Mouse (Mus musculus) lung, postnatal 4 days (tissue): ENCODE measurements at regions not wholly inside any gene's neighbourhood (a gene's known extent, or its start where the extent isn't known, plus 50 kb on each side); places are given as distances from the start of the nearest gene placed in this dataset.
A peak's percentile ranks its signal among the peaks of the same experiment; 100 is the strongest.

ENCODE experiments used
- DNase-seq, 2 experiments: peaks; one replicate each; pipeline ENCODE4 v3.0.0; 2021

DNA sequence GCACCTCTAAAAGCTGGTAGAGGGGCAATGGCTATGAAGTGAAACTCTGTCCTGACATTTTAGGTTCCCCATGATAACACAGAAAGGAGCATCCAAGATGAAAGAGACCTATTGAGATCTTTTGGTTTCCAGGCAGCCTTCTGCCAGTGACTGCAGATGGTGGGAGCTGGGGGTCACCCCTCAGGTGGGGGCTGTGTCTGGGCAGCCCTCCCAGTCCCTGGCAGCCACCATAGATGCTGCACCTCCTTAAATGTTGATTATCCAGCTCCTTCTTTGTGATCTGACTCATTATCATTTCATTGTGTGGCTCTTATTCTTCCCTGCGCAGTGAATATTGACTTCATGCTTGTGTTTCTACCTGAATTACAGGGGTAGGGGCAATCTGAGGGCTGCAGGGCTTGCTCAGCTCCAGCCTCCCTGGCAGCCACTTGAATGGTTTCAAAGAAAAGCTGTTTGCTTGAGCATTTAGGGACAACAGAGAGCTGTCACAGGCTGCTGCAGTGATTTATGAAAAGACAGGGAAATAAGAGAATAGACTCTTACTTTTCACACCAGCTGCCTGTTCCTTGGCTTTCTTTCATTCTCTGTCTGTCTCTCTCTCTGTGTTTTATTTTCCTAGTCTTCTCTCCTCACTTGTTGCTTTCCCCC, 113.1 kb upstream of the Jag1 start:
- DNase-seq = no peak

DNA sequence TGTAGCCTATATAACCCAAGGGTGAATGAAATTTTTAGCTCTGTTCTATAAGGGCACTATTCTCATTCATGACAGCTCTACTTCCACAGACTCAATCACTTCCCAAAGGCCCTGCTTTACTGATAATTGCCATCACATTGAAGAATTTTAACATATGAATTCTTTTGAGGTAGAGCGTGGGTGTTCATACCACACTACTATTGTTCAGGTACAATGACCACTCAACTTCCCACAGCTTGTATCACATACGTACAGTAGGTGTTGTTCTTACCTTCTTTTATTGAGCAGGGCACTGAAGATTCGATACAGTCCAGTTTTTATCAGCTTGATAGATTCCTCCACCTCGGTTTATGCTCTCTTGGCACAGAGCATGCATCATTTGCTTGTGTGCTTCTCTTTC, 111.1 kb upstream of the Jag1 start:
- no peak for DNase-seq

DNA sequence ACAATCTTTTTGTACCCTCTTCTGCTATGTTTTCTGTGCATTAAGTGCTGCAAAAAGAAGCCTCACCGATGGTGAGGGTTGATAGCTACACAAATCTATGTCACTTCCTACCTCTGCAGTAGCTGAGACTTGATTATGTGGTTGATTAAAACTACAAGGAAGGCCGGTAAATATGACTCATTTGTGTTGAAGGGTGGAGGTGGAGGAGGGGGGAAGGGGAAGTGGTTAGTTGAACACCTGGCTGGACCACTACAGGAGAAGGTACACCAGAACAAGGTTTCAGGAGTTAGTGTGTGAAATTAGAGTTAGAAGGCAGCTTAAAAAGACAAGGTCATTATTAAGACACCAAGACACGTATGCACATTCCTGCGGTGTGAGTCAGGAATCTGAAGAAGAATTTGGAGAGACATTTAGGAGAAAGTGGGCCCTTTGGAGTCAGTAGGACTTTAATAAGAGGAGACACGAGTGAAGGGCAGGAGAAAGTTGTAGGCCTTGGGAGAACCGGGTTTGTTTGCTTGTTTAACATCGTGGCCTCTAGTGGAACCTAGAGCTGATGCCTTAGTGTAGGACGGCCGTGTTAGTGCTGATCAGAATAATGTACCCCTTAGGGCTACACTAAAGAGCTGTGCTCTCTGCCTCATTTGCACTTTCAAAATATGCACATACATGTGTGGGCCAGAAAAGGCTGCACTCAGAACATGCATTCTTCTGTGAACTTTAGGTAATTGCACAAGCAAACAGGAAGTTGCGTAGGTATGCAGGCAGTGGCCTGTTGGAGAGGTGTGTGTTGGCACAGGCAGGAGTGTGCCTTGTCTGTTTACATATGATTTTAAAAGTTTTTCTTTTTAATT, 108.5 kb upstream of the Jag1 start:
- DNase-seq = peak; percentile 37 to 55

DNA sequence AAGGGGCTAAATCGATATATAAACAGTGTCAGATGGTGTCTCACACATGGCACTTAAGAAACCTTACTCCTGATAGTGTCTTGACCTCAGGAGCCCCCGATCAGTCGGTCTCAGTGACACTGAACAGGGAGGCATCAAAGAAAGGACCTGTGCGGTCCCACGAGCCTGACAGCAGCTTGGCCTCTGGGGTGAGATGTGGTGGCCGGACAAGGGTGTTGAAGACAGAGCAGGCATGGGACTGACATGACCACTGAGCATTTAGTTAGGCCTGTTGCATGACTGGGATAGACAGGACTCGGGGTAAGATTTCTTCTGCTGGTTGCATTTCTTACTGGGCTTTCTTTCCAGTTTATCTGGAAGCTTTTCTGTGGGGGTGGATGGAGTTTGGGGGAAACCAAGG, 99.3 kb upstream of the Jag1 start:
- no peak for DNase-seq

DNA sequence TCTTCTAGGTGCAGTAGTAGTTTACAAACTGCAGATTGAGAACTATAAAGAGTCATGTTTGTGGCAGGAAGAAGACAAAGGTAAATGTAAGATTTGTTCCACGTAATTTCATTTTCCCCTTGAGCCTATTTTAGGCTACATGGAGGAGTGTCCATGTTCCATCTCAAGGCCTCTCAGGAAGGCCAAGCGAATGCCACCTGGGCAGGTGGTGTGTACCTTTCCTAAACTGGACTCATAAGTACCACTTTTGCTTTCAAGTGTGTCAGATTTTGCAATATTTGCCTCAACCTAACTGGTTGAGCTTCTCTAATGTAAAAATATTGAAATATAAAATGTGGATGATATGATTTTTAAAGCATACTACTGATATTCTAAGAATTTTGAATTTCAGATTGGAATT, 91.4 kb upstream of the Jag1 start:
- DNase-seq = peak; percentile 12 to 57

DNA sequence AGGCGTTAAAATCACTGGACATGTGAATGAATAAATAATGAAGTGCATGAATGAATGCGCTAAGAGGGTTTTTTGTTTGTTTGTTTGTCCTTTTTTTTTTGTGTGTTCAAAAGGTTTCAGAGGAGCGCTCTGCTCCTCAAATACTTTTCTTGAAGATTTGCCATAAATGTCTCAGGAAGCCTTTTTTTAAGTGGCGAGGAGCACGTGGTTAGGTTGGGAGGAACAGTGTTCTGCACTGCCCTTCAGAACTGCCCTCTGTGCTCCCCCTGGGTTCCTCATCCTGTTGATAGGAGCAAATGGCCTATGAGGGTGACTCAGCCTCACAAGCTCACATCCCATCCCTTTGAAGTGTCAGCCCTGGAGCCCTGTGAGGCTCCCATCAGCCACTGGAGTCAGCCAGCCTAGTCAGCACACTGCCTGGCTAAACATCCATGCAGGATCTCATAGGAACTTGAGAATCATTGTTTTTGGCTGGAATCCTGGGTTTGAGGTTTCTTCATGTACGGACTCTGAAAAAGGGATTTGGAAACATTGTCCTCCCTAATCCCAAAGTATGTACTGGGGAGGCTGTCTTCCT, 87.9 kb upstream of the Jag1 start:
- DNase-seq = no peak

DNA sequence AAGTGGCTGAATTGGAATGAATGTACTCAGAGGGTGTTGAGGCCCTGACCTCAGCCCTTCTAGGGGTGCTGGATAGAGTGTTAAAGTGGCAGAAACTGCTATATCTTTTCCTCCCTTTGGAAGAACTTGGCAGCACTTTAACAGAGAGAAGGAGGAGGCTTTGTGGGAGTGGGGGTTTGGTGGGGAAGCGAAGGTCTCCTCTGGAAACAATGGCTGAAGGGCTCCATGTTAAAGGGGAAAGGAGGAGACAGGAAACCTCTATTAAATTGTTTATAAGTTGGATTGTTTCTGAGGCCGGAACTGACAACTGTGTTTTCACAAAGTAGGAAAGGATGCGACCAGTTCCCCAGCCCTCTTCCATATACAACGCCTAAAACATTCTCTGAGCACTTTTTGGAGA, 83.7 kb upstream of the Jag1 start:
- peak; percentile 30 to 46 for DNase-seq

DNA sequence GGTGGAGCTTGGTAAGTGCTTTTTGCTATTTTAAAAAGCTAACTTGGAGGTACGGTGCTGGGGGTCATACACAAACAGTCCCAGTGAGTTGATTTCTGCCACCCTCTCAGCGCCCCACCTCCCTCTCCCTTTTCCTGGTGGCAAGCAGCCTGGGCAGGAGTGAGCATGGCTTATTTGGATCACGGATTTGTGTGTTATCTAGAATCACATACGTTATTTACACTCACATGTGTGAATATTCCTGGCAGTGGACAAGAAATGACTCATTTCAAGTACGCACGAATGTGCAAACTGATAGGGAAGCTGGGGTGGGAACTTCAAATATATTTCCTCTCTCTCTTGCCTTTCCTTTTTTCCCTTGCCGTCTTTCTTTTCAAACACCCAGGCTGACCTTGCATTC, 75.7 kb upstream of the Jag1 start:
- DNase-seq = peak in 1 of 2 experiments; percentile 21

DNA sequence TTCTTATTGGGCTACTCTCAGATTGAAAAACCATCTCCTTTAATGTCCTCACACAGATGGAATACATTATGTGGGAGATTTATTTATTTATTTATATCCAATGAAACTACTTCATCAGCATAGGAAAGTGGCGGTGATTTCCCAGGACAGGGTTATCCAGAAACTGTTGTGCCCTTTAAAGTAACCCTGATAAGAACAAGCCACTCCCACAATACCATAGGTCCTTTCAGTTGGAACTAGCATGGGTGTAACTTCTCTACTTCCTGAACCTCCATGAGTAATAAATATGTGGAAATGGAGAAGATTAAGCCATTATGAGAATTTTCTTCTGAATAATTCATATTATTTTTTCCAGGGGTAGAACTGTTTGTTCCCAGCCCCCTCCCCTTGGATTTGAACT, 52.7 kb upstream of the Jag1 start:
- no peak for DNase-seq

DNA sequence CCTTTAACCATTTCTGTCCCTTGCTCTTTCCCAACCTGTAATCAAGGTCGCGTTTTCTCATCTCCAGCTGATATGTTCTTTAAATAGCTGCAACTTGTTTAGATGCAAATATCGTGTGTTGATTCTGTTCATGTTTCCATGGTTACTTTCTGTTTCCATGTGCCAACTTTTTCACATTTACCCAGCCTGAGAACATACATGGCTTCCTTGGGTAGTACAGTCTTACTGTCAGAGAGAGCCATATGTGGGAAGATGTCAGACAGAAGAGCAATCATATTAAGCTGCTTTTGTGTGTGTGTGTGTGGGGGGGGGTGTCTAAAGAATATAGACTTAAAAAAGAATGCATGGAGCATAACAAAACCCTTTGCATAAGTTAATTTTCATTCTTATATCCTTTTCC, 52.2 kb upstream of the Jag1 start:
- no peak for DNase-seq
